Mouse (Mus musculus): ENCODE measurements around the gene Rtcb.

Gene Rtcb

GRCm38 (mm10) chr10:85957464-85957950, at the start of gene Rtcb:
Gene Rtcb, minus strand, starts transcription at chr10:85957823.
- peak; percentile 93 for DNase-seq

- no peak for DNase-seq
Measured at GRCm38 (mm10) chr10:86006455-86006854, 48.8 kb upstream of the Rtcb start.

- no peak for DNase-seq
Measured at GRCm38 (mm10) chr10:86000447-86000846, 42.8 kb upstream of the Rtcb start.

DNA sequence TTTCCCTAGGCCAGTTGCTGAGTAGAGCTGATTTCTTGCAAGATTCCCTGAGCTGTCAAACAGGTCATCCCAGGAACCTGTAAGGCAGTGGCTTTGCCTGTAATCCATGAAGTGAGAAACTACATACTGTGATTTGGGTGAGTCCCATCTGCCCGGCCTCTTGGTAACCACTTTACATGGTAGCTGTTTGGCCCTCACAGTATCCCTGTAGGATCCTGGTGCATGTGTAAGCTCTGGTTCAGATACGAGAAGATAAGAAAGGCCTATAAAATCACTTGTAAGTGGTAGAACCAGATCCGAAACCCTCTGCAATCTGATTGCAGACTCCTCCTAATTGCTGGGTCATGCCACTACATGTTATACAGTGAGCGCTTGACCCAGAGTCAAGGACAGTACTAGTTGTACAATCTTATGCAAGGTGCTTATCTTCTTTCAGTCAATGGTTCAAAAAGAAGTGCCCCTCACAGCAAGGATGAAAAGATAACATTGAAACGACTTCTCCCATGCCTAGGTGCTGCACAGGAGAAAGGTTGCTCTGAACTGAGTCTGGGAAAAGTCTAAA, 37.0 kb upstream of the Rtcb start:
- no peak for DNase-seq

DNA sequence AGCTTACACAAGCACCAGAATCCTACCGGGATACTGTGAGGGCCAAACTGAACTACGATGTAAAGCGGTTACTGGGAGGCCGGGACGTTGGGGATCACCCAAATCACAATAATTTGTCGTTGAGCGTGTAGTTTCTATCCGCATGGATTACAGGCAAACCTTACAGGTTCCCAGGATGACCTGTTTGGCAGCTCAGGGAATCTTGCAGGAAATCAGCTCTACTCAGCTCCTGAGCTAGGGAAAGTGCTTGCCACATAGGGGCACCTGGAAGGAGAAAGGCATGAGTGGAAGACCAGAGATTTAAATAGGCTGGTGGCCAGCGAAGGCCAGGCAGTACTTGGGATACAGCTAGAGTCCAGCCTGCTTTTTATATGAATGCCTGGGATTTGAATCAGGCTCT, 36.2 kb upstream of the Rtcb start:
- no peak for DNase-seq

DNA sequence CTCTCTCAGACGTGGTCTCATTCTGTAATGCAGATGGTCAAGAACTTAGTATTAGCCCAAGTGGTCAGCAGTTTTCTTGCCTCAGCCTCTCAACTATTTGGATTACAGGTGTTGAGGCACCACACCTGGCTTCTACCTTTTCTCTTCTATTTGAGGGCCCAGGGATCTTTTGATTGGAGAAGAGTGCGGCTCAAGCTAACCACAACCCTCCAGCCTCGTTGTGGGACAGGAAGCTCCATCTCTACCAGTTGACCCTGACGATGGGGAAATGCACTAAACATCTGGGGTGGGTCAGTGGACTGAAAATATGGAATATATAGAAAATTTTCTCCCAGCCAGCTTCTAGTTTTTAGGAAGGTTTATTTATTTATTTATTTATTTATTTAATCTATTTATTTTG, 34.8 kb upstream of the Rtcb start:
- no peak for DNase-seq

GRCm38 (mm10) chr10:85989412-85990115, 31.9 kb upstream of the Rtcb start:
- DNase-seq = no peak

GRCm38 (mm10) chr10:85972915-85973314, 15.3 kb upstream of the Rtcb start:
- DNase-seq = peak; percentile 22

DNA sequence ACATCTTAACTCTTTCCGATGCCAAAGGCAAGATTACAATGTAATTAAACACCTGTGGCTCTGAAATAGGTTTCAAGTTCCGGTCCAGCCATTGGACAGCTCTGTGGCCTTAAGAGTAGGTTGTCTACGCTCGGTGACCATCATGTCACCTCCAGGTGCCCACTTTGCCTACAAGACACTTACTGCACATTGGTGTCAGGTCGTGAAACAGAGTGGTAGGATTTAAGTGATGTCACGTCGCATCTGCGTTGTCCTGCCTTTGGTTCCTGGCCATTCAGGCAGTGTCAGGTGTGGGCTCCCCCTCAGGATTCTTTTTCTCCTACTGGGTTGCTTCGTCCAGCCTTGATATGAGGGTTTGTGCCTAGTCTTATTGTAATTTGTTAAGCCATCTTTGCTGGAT, 14.2 kb upstream of the Rtcb start:
- DNase-seq = no peak

GRCm38 (mm10) chr10:85969894-85970620, 12.4 kb upstream of the Rtcb start:
- DNase-seq = no peak

DNA sequence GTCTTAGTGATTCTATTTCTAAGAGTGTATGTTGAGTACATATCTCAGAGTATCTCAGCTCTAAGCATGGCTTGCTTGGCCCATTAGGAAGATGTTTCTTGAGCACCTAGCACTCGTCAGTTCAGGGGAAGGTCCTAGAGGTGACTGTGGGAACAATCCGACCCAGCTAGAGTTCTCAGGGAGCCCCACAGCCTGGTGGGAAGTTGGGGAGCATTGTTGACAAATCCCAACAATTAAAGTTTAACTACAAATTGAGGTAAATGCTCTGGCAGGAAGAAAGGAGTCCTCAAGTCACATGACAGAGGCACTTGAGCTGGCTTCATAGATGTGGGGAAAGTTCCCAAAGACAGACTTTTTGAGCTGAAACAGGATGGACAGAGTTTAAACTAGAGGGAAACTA, 11.1 kb upstream of the Rtcb start:
- DNase-seq = no peak

GRCm38 (mm10) chr10:85968157-85968634, 10.6 kb upstream of the Rtcb start:
- DNase-seq = peak; percentile 54

GRCm38 (mm10) chr10:85967411-85968156, 10.0 kb upstream of the Rtcb start:
- DNase-seq = no peak

GRCm38 (mm10) chr10:85966476-85966875, 8.9 kb upstream of the Rtcb start:
- no peak for DNase-seq

DNA sequence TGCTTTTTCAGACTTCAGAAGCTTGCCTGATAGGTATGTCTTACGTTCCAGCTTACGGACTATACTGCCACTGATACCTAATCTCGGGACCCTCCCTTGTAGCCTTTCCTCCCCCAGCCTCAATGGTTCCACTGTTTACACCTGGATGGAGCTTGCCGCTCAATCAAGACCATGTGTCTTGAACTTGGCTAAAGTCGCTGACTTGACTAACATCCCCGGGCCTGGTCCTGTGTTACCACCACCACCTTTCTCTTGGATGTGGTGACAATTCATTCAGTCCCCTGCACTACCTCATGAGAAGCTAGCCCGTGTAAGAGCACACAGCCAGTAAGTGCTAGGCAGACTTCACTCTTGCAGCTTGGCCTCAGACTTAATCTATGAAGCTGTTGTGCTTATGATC, 6.7 kb upstream of the Rtcb start:
- DNase-seq = no peak

- DNase-seq = no peak
Measured at GRCm38 (mm10) chr10:85962897-85963296, 5.3 kb upstream of the Rtcb start.

DNA sequence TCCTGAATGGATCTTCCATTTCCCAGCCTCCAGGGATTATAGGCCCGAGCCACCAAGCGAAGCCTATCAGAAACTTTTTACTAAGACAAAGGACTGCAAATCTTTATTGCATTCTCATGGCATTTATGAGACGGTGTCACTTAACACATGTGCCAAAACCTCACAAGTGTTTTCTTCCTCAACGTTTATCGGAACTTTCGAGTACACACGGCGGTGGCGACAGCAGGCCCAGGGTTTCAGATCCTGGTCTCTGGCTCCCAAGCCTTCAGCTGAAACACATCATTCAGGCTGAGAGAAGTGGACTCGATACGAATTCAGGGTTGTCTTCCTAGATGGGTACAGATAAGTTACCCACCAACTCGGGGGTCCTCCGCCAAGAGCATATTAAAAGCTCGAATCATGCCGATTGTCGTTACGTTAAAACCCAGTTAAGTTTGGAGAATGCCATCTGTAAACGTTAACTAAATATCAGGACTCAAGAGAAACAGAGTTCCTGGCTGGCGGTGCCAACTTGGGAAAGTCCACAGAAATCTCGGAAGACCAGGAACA, 678 bp downstream of the Rtcb start:
- DNase-seq = peak; percentile 7

GRCm38 (mm10) chr10:85954429-85954828, 3.2 kb downstream of the Rtcb start:
- DNase-seq = no peak

GRCm38 (mm10) chr10:85953401-85953800, 4.2 kb downstream of the Rtcb start:
- DNase-seq = no peak

GRCm38 (mm10) chr10:85951765-85952443, 5.7 kb downstream of the Rtcb start:
- DNase-seq = no peak

GRCm38 (mm10) chr10:85948483-85949196, 9.0 kb downstream of the Rtcb start:
- DNase-seq = no peak
